Mouse (Mus musculus): ENCODE measurements around the gene Sgo2a.

GRCm38 (mm10) chr1:58058846-58059245 is 63.1 kb downstream of the Sgo2a start:
- TF ChIP-seq CTCF (IDR thresholded peaks at IDR 0.05; ENCODE audit: low read depth, low read length) (no peak), POLR2A (IDR thresholded peaks at IDR 0.05; ENCODE audit: borderline replicate concordance, low read depth, low read length) (no peak)

All from bone marrow macrophage, adult 2 months (primary cell).